Mouse (Mus musculus): Measurements from ENCODE around the gene Car11.
A peak's percentile ranks its signal among the peaks of the same experiment; 100 is the strongest.

Gene Car11

DNA sequence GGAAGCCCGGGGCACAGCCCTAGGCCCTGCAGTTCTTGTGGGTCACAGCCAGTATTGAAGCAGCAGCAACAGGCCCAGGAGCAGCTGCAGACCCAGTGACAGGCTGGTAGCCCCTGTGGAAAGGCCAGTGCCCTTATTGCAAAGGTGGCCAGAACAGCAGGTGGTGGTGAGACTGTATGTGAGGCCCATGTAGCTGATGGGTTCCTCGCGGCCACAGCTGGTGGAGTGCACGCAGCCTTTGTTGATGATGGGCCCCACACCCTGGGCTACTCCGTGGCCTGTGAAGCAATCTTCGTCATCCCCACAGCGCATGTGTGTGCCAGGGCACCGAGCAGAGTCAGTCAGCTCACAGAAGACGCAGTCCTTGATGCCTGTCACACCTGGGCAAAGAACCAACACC is 25.5 kb downstream of the Car11 start:
- no peak for DNase-seq (ENCODE audit: low spot score)

DNA sequence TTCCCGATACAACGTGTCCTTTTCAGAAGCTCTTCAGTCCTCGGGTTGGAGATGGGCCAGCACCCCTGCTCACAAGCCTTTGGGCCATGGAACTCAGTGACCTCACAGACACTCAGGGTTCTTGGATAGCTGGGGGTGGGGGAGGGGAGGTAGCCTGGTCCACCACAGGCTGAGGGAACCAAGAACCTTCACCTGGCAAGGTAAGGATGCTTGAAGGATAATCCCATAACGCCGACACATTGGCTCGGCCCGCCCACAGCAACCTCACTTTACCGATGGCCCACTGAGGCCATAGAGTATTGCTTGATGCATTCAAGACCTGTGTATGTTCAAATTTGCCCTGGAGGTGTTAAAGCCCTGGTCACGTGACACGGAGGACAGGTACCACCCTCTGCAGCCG is 26.1 kb downstream of the Car11 start, which contains the start of gene Spaca4:
Gene Spaca4 (minus strand): TSS at position 101 of the 400 bp plus-strand sequence.
- no peak for DNase-seq (ENCODE audit: low spot score)

DNA sequence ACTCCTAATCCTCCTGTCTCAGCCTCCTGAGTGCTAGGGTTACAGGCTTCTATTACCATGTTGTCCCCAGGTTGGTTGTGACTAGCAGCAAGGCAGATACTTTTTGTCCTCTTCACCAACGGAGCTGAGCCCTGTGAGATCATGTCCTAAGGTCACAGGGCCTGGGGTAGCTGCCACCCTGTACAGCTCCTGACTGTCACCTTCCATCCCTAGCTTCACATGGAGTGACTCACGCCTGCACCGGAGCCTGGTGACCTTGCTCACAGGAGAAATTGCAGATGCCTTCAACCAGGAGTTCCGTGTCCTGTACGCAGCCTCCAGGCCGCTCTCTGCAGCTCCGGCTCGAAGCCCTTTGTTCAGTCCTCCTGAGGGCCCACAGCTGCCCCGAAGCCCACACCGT is 26.8 kb downstream of the Car11 start:
- DNase-seq (ENCODE audit: low spot score): no peak

DNA sequence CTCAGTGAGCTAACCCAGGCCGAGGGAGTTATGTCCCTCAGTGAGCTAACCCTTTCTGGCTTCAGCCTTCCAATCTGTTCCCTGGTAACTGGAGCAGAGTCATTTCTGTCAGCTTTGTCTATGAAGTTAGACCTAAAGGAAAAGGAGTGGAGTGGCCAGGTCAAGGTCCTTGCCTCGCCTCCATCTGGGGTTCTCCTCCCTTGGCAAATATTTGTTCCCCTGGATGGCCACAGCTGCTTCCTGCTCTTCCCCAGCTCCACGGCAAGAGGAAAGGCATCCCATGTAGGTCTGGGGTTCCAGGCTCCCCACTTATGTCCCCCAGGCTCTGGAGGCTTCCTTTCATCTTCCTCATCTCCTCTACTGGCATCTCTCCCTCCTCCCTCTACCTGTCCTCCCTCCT is 28.0 kb downstream of the Car11 start:
- DNase-seq (ENCODE audit: low spot score): no peak

DNA sequence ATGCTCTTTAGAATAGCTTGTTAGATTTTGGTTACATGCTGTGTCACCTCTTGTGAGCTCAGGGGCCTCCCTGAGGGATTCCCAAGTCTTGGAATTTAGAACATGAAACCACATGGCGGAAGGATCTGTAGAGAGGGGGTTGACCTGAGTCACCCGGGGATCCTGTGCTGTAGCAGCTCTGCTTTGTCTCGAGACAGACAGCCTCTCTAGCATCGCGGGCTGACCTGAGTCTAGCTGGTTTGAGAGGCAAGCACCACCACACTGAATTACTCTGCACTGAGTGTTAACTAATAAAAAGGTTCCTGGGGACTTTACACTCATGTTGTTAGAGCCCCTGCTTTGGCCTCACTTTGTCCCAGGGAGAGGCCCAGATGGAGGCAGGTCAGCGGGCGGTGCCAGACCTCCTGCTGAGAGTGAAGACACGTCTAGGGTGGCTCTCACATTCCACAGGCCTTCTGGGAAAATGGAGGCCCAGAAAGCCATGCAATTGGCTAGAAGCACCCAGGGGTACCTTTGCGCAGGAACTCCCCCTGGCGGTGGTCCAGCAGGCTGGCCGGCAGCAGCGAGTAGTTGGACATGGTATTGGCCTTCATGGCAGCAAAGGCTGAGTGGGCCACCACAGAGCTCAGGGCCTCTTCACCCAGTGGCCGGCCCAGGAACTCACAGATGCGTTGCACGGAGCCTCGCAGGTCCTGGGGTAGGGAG is 31.2 kb downstream of the Car11 start:
- no peak for DNase-seq (ENCODE audit: low spot score)

DNA sequence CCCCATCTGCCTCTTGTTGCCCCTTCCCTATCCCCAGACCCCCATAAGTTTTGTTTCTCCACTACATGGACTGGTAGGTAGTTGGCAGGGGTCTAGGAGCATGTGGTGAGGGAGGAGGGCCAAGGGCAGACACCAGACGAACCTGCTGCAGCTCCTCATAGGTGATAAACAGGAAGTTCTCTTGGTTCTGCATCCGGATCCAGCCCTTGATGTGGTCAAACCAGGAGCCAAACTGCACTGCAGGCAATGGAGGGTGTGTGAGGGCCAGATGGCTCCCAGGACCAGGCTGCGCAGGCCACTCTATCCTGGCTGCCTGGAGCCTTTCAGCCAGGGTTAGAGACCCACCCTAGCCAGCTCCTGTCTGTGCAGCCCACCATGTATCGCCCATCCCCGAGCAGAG is 33.8 kb downstream of the Car11 start:
- no peak for DNase-seq (ENCODE audit: low spot score)

DNA sequence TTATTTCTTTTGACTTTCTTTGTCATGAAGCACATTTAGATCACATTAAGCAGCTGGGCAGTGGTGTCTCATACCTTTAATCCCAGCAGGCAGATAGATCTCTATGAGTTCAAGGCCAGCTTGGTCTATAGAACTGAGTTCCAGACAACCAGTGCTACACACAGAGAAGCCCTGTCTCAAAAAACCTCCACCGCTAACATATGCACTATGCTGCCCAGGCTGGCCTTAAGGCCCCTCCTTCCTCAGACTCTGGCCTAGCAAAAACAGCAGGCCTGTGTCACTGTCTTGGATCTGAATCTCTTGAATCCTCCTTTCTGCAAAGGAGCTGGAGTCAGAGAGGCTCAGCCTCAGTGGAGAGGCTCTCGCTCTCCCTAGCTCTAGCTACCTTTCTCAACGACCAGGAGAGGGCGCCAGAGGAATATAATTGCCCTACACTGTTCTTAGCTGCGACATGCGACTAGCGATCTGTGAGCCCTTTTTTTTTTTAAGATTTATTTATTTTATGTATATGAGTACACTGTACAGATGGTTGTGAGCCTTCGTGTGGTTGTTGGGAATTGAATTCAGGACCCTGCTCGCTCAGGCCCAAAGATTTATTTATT is 39.6 kb downstream of the Car11 start:
- DNase-seq (ENCODE audit: low spot score): peak; percentile 71

DNA sequence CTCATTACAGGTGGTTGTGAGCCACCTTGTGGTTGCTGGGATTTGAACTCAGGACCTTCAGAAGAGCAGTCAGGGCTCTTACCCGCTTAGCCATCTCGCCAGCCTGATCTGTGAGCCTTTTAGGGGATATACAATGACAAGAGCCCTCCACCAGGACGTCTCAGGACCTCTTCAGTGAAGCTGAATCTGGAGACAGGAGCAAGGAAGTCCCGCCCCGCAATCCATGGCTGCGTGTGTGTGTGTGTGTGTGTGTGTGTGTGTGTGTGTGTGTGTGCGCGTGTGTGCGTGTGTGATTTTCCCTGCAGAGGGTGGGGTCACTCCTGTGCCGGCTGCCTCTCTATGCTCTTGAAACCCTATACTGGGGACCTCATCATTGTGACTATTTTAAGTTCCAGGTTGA is 40.2 kb downstream of the Car11 start:
- no peak for DNase-seq (ENCODE audit: low spot score)

DNA sequence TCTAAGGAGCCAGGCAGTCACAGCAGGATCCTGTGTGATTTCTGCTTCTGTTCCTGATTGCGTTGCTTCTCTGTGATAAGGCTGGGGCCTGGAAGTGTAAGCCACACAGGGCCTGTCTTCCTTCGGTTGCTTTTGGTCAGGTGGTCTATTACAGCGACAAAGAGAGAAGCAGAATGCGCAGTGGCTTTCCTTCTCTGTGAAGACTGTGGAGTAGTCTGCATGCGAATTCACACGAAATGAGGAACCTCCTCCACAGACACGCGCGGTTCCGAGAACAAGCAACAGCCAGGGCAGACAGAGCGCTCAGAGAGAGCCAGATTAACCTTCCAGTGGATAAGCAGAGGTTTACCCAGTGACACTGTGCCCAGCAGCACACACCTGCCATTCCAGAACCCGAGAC is 41.7 kb downstream of the Car11 start:
- no peak for DNase-seq (ENCODE audit: low spot score)

DNA sequence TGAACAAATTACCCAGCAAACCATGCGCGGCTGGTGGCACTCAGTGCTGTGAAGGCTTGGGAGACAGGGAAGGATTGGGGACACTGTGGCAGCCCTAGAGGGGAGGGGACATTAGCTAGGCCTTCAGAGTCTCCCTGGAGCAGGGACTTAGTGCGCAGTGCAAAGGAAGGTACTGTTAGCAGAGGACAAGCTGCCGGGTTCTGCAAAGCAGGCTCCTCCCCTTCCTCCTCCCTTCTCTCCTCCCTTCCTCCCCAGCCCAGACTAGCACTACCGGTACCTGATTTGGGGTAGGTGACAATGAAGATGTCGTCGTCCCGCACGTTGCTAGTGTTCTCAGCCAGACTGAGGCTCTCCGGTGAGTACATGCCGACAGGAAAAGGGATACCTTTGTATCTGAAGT is 42.1 kb downstream of the Car11 start:
- DNase-seq (ENCODE audit: low spot score): no peak

DNA sequence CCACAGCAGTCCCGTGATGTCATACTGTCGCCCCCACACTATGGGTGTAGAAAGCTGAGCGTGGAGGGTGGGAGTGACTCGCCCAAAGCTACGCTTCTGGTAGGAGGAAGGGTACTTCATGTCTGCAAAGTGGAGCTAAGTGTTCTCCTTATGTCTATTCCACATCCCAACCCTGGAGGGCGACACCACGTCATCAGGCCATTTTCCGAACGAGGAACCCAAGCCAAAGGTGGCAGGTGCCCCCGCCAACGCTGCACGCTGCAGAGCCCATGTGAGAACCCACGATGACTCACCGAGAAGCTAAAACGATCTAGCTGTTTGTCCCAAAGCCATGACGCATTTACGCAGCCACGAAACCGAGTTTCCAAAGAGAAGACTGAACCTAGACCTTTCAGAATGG is 42.7 kb downstream of the Car11 start:
- DNase-seq (ENCODE audit: low spot score): no peak

DNA sequence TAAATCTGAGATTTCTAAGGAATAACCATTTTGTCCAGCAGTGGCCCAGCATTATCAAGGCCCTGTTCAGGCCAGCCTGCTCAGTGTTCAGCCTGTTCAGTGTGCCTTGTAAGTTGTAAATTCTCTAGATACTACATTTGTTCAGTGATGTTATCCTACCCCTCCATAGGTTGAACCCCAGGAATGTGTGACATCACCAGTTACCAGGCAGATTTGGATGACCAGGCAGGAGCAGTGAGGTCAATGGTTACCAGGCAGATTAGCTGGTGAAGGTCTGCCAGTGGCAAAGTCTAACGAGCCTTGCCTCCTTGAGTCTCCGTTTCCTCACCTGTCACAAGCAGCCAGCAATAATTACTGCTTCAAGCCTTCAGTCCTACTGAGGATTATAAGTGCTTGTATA is 44.7 kb downstream of the Car11 start:
- peak; percentile 81 for DNase-seq (ENCODE audit: low spot score)

DNA sequence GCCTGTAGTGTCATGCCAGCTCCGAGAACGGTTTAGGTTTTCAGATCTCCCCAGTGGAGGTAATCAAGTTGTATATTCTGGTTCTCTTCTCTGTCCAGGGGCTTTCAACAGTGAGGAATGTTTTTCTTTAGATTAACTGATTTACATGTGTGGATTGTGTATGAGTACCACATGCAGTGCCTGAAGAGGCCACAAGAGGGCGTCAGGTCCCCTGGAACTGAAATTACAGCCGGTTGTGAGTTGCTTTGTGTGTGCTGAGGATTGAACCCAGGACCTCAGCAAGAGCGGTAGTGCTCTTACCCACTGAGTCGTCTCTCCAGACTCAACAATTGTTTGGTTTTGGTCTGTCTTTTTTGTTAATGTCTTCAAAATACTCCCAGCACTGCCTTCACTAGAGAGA is 46.9 kb downstream of the Car11 start:
- no peak for DNase-seq (ENCODE audit: low spot score)

DNA sequence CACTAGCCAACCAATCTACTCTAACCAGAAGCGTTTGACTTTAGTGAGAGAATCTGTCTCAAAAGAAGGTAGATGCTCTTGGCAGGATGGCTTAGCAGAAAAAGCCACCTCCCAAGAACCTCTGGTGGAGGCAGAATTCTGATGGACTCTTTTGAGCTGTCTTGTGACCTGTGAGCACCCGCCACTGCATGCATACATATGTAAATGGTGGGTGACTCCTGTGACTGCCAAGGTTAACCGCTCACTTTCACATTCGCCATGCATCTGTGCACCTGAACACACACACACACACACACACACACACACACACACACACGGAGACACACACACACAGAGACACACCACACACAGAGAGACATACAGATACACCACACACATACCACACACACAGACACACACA is 47.8 kb downstream of the Car11 start:
- no peak for DNase-seq (ENCODE audit: low spot score)

DNA sequence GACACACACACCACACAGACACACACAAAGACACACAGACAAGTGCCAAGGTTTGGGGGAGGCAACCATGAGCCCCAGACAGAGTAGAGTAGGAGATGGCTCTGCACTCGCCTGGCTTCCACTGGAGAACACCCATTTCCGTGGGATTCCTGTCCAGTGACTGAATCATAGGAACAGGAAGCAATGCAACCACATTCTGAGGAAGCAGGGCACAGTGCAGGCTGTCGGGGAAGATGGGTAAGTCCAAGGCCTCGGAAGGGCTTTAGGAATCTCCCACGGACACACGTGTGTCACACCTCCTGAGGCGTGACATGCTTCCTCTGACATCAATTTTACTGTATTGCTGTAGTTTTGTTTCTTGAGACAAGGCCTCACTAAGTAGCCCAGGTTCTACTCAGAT is 48.5 kb downstream of the Car11 start:
- no peak for DNase-seq (ENCODE audit: low spot score)

DNA sequence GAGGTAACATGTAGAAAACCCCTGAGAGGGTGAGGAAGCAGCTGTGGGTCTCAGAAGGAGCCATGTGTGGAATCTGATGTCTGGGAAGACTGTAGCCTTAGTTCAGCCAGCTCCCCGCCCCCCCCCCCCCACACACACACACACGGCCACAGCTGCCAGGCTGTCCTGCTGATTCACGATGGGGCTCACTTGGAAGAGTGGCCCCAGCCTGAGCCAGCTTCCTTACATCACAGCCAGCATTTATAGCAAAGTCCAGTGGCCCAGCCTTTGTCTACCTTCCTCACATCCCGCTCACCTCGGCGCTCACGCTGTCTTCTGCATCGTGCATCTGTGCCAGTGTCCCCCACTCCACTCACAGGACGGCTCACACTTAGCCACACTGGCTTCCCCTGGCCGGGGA is 49.8 kb downstream of the Car11 start:
- DNase-seq (ENCODE audit: low spot score): no peak

DNA sequence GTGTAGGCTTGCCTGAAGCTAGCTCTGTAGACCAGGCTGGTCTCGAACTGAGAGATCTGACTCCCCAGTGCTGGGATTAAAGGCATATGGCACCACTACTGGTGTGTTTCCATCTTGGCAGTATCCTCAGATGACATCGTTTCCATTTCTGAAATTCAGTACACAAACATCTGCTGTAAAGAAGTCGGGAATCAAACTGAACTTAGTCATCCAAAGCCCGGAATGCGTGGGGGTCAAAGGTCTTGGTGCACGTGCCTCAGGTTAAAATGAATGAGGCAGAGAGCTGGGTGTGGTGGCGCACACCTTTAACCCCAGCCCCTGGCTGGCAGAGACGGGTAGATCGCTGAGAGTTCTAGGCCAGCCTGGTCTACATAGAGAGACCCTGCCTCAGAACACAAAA is 50.5 kb downstream of the Car11 start:
- DNase-seq (ENCODE audit: low spot score): no peak
